Mouse (Mus musculus) thymus, postnatal 0 days (tissue): ENCODE measurements around the gene Usp8. TPM values are rescaled to one million over a fixed set of nuclear protein-coding genes. Genes with fewer than 3 reads are reported as not detected.

Experiments
- DNase-seq: peaks from one replicate; pipeline ENCODE4 v3.0.0-alpha.2; 2015; ENCODE audit warnings: low spot score
- polyA plus RNA-seq: library from polyadenylated mRNA; unstranded; fragments of >200 nt; fragmentation: Nextera tagmentation; extraction: Ambion mirVana; gene quantifications from 2 replicates; pipeline ENCODE4 v1.2.1, GENCODE M21; 2015

Usp8 gene
- polyA plus RNA-seq: 23.0 and 27.7 TPM in 2 replicates

GRCm38 (mm10) chr2:126706759-126707437 lies at the start of gene Usp8:
Gene Usp8 (plus strand): TSS chr2:126707328.
- peak; percentile 96 for DNase-seq

- peak; percentile 46 for DNase-seq
Measured at GRCm38 (mm10) chr2:126663481-126663880, 43.6 kb upstream of the Usp8 start.

DNA sequence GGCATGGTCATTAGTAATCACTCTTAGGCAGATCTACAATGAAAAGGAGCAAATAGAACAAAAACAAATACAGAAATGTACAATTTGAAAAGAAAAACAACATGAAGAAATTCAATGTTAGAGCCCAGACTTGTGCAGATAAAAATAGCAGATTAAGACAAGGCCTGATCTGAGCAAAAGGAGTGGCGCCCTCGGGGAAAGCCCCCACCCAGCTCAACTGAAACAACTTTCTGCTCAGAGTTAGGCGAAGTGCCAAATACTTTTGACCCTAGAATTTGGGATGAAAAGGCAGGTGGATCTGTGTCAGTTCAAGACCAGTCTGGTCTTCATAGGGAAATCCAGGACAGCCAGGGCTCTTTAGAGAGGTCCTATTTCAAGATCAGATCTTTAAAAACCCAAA lies 41.1 kb upstream of the Usp8 start:
- DNase-seq: no peak

- DNase-seq: no peak
Measured at GRCm38 (mm10) chr2:126668621-126669252, 38.4 kb upstream of the Usp8 start.

GRCm38 (mm10) chr2:126673317-126674242 lies 33.5 kb upstream of the Usp8 start:
- DNase-seq: peak; percentile 70

DNA sequence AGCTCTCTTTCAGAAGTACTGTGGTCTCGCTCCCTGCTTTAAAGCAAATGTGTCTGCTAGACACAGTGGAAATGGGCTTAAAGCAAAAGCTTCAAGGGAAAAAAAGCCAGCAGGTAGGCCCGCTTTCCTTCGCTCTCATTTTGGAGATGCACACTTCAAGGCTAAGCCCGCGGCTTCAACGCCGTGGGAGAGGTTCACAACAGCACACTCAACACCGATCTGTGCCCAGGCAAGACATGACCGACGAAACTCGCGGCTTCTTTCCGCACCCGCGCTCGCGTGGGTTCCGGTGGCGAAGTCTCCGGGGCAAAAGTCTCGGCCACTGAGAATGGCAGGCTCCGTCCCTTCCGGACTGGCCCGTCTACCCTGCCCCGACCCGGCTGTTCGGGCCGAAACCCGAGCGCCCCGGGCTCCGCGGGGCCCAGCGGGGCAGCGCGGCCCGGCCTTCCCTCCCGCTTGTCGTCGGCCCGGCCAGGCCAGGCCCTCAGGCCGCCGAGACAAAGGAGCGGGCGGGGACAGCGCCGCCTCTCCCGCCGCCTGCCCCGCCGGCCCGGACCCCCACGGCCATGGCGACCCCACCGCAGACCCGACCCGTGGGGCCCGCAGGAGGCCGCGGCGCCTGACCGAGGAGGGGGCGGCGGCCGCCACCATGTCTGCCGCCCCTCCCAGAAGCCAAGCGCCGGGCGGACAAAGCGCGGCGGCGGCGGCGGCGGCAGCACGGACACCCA lies 32.5 kb upstream of the Usp8 start:
- peak; percentile 64 for DNase-seq

DNA sequence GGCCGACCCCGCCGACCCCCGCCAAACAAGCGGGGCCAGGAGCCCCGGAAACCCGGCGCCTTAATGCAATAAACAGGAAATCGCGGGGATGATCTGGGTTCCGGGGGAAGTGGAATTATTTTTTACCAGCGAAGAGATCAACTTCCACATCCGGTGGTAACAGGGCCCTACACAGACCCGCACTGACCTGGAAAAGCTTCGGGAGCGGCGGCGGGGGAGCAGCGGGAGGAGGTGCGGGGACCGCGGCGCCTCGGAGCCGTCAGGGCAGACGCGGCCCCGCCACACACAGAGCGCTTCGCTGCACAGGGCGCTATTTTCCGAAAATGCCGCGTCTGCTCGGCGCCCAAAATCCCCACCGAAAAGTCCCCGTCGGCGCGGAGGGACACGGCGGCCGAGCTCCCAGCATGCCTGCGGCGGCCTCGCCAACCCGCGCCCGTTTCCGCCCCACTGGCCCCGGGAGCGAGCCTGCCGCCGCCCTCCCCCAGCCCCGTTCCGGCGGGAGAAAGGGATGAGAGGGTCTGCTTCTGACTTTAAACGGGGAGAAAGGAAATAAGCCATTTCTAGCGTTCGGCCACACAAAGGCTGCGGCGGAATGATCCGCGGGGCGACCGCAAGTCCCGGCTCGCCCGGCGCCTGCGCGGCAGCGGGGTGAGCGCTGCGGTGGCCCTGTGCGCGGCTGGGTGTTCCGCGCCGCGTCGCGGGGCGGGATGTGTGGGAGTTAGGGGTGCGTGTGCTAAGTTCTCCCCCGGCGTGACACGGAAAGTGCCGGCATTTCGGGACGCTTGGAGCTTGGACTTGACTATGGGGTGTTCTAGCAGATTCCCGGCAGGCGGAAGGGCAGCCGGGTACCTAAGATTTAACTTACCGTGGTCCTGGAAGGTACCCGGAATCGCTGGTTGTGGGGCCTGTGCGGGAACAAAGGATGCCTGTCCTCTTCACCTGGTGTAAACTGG lies 31.7 kb upstream of the Usp8 start:
- peak; percentile 93 for DNase-seq

DNA sequence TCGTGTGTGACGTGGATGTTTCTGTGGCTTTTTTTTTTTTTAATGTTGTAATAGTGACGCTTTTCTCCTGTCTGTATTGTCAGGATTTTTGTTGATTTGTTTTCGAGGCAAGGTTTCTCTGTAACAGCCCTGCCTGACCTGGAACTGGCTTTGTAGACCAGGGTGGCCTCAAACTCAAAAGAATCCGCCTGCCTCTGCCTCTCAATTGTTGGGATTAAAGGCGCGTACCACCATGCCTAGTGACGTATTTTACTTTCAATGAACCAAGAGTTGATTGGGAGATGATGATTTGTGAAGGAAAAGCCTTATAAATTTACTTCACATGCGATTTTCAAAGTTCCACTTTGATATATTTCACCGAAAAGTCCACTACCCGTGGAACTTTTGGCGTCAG lies 31.0 kb upstream of the Usp8 start, which contains the start of gene Gabpb1:
Gene Gabpb1 (minus strand): TSS at position 216 of the 394 bp plus-strand sequence.
- no peak for DNase-seq

DNA sequence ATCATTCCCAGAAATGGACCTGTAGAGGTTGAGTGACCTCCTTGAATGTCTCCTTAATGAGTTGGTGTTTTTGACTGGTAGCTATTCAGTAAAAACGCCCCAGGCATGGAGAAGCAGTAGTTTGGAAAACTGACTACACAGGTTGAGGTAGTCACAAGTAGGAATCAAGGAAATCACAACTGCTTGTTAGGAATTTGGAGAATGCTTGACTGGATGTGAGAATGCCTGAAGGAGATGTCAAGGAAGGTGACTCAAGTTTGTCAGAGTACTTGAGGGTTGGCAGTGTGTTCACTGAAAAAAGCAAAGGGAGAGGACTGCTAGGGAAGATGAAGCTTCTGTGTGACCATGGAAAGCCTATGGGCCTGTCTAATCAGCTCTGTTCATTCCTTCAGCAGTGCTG lies 29.8 kb upstream of the Usp8 start:
- no peak for DNase-seq

DNA sequence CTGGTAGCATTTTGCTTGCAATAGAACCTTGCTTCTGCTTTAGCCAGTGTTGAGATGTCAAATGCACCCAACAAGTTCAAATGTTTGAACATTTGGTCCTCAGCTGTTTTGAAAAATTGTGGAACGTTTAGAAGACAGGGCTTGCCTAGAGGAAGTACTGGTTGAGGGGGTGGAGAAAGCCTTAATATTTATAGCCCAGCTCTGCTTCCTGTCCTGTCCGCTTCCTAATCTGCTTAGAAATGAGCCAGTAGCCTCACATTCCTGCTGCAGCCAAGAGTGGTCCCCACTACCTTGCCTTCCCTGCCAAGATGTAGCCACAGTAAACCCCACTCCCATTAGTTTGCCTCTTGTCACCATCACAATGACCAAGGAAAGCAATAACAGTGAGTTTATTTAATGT lies 24.8 kb upstream of the Usp8 start:
- no peak for DNase-seq

DNA sequence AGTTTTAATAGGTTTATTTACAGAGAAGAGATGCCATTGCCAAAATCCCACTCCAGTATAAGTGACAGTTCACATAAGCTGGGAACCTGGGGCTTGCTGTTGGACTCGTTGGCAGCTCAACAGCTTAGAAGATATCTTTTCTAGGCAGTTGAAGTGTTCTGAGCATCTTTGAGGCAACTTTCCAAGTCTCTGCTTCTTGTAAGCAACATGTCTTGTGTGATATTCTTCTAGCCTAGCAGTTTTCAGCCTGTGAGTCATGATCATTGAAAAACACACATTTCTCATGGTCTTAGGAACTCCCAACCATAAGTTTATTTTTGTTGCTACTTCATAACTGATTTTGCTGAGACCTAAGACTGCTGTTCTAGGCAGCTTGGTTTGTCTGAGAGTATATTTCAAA lies 24.2 kb upstream of the Usp8 start:
- no peak for DNase-seq

DNA sequence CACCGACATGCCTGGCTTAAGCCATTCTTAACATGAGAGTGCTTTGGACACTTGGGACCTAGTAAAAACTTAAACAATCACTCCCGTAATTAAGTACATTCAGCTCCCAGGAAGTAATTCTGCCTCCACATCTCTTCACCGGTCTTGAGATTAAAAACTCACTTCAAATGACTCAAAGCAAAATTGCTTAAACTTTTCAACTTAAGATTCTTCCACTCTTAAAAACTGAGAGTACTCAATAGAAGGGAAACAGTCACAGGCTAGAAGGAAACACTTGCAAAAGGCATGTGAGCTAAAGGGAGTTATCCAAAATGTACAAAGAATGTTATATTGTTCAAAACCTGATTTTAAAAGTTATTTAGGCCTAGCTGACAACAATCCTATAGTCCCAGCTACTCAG lies 15.8 kb upstream of the Usp8 start:
- DNase-seq: no peak

GRCm38 (mm10) chr2:126695285-126695684 lies 11.8 kb upstream of the Usp8 start:
- no peak for DNase-seq

GRCm38 (mm10) chr2:126707438-126707779 lies 281 bp downstream of the Usp8 start:
- DNase-seq: no peak

- peak; percentile 29 for DNase-seq
Measured at GRCm38 (mm10) chr2:126708361-126708760, 1.2 kb downstream of the Usp8 start.

GRCm38 (mm10) chr2:126712526-126712925 lies 5.4 kb downstream of the Usp8 start:
- DNase-seq: no peak

- DNase-seq: no peak
Measured at GRCm38 (mm10) chr2:126712950-126713349, 5.8 kb downstream of the Usp8 start.

DNA sequence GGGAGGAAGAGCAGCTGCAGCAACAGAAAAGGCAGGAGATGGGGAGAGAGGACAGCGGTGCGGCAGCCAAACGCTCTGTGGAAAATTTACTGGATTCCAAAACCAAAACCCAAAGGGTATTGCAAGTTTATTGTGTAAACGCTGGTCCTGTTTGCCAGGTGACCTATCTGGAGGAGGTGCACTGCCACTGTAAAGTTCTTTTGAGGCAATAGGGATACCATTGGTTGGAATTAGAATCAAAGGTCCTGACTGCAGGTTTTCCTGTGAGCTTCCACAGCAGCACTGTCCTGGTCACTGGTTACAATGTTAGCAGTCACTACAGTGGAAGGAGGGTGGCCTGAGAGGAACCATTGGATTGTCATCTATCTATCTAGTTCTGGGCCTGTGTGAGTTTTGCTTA lies 22.1 kb downstream of the Usp8 start:
- no peak for DNase-seq

GRCm38 (mm10) chr2:126730502-126730901 lies 23.4 kb downstream of the Usp8 start:
- DNase-seq: no peak
